Comparison of ENCODE assay signal across 8 mouse cellular contexts in the genomic region with DNA sequence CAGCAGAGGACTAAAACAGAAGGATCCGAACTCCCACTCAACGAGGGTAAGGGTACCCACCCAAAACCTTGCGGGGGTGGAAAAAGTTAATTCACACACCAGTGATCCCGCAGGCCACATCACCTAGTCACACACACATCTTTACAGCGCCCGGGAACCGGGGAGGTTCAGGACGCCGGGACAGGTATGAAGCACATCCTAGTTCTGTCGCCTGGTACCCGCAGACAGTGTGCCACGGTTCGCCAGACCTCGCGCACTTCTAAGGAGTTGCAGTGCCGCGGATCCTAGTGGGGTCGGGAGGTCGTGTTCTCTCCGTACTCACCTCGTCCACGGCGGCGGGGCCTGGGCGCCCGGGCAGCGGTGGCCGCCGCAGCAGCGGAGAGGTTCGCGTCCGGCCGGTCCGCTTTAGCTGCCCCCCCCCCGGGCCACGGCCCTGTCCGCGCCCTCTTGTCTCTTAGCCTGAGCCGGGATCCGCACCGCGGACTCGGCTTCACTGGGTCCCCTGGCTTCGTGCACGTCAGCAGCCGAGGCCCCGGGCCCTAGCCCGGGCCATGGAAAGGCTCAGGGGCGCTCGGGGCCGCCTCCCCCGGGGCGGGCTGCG. TPM values are rescaled to one million over a fixed set of nuclear protein-coding genes. Genes with fewer than 3 reads are reported as not detected.
DNase-seq lines count a peak whose midpoint lies in the region; ATAC-seq lines count a peak whose summit lies in the region.

No protein-coding gene starts in this region.

- DNase-seq in cerebellum, postnatal 25 days, result peak; percentile 48 to 53
- no peak for DNase-seq in cerebellum, adult 9-10 months
- DNase-seq in urinary bladder, adult 2 months (ENCODE audit: low spot score), result peak; percentile 48
- no peak for DNase-seq in urinary bladder, postnatal 14 days (ENCODE audit: low spot score)
- DNase-seq in Muller cell, postnatal 12 days (ENCODE audit: inconsistent ontology term), result no peak
- no peak for DNase-seq in layer of hippocampus, adult 11-12 months (ENCODE audit: low spot score)

- peak overlapping the region; percentile 96 for H3K4me2 ChIP-seq in intestine, embryonic 15.5 days (replicated peaks)
- peak overlapping the region; percentile 94 for H3K4me2 ChIP-seq in neural tube, embryonic 12.5 days (replicated peaks)

- H3K9ac ChIP-seq in intestine, embryonic 15.5 days, result peak overlapping the region; percentile 84
- peak overlapping the region; percentile 86 for H3K9ac ChIP-seq in neural tube, embryonic 12.5 days

- peak overlapping the region; percentile 74 for H3K4me3 ChIP-seq in intestine, embryonic 15.5 days (replicated peaks)
- peak overlapping the region; percentile 78 for H3K4me3 ChIP-seq in neural tube, embryonic 12.5 days

- 0 out of 2 replicates have a peak, but pooled peaks cover 4% of the 10 kb centered on the region for H3K36me3 ChIP-seq in intestine, embryonic 15.5 days
- peaks cover 12% of the 10 kb centered on the region for H3K36me3 ChIP-seq in neural tube, embryonic 12.5 days

- H3K27ac ChIP-seq in intestine, embryonic 15.5 days, result peak overlapping the region; percentile 88
- peak overlapping the region; percentile 64; the same call in 1 of the 2 replicates for H3K27ac ChIP-seq in neural tube, embryonic 12.5 days

- H3K4me1 ChIP-seq in intestine, embryonic 15.5 days (replicated peaks), result peaks cover 47% of the 10 kb centered on the region
- H3K4me1 ChIP-seq in neural tube, embryonic 12.5 days, result peaks cover 56% of the 10 kb centered on the region

- under 1% methylated on average over 54 of the region's 55 CpGs for WGBS in intestine, embryonic 15.5 days
- WGBS in neural tube, embryonic 12.5 days, result under 1% methylated on average over 51 of the region's 55 CpGs

- no peaks in the 10 kb centered on the region for H3K9me3 ChIP-seq in intestine, embryonic 15.5 days
- no peaks in the 10 kb centered on the region for H3K9me3 ChIP-seq in neural tube, embryonic 12.5 days

- H3K27me3 ChIP-seq in intestine, embryonic 15.5 days (replicated peaks), result no peaks in the 10 kb centered on the region
- H3K27me3 ChIP-seq in neural tube, embryonic 12.5 days (replicated peaks), result peaks cover 61% of the 10 kb centered on the region

- ATAC-seq in intestine, embryonic 15.5 days, result peak; percentile 1; the same call in 1 of the 2 replicates
- ATAC-seq in neural tube, embryonic 12.5 days (ENCODE audit: low FRiP score, low read depth), result no peak; the same call in 1 of the 2 replicates

RNA-seq across cellular contexts. Expression of a gene that starts 1.1 kb away (rescaled TPM):
- polyA plus RNA-seq in urinary bladder, adult 2 months (2012; rRNA removed), result 110 and 111 TPM in 2 replicates
- 8.9 and 11.2 TPM in 2 replicates for polyA plus RNA-seq in intestine, embryonic 15.5 days (2015; fragmentation: Nextera tagmentation; extraction: Ambion mirVana)
- 21.4 and 21.5 TPM in 2 replicates for polyA plus RNA-seq in neural tube, embryonic 12.5 days (2016; fragmentation: Nextera tagmentation; extraction: Ambion mirVana)

RNA-seq across cellular contexts. Expression of a gene that starts 29.7 kb away (rescaled TPM):
- 0.06 TPM in 1 of 2 replicates, not detected in the other for polyA plus RNA-seq in urinary bladder, adult 2 months (2012; rRNA removed)
- 0.82 and 1.9 TPM in 2 replicates for polyA plus RNA-seq in intestine, embryonic 15.5 days (2015; fragmentation: Nextera tagmentation; extraction: Ambion mirVana)
- polyA plus RNA-seq in neural tube, embryonic 12.5 days (2016; fragmentation: Nextera tagmentation; extraction: Ambion mirVana), result 1.3 and 2.3 TPM in 2 replicates

RNA-seq across cellular contexts. Expression of a gene that starts 39.9 kb away (rescaled TPM):
- polyA plus RNA-seq in urinary bladder, adult 2 months (2012; rRNA removed), result 0.44 and 0.45 TPM in 2 replicates
- polyA plus RNA-seq in intestine, embryonic 15.5 days (2015; fragmentation: Nextera tagmentation; extraction: Ambion mirVana), result 8.4 and 16.0 TPM in 2 replicates
- 12.8 and 14.1 TPM in 2 replicates for polyA plus RNA-seq in neural tube, embryonic 12.5 days (2016; fragmentation: Nextera tagmentation; extraction: Ambion mirVana)

Comparison
In these comparisons a context has a peak if more than half of its experiments do, and no peak if none do; other contexts are left out.
1. DNase-seq: peak in cerebellum, postnatal 25 days (2 of 2) and urinary bladder, adult 2 months (single experiment); none in cerebellum, adult 9-10 months (single experiment), urinary bladder, postnatal 14 days (single experiment), Muller cell, postnatal 12 days (single experiment) and layer of hippocampus, adult 11-12 months (single experiment).